Mouse (Mus musculus) E14TG2a.4 (cell line): Measurements from ENCODE around the gene Ascl3.
A peak's percentile ranks its signal among the peaks of the same experiment; 100 is the strongest.

Experiments
- H3K27me3 ChIP-seq: 2 replicates; pipeline ENCODE4 v1.6.1; 2014; ENCODE audit warnings: low read length, control low read depth; ENCODE audit not compliant: insufficient read depth
- H3K36me3 ChIP-seq: 2 replicates; pipeline ENCODE4 v1.6.1; 2014; ENCODE audit warnings: low read length, control low read depth; ENCODE audit not compliant: insufficient read depth
- H3K4me1 ChIP-seq: replicated peaks from 2 replicates; pipeline ENCODE4 v1.6.1; 2014; ENCODE audit warnings: low read depth, low read length, control low read depth
- H3K4me3 ChIP-seq: replicated peaks from 2 replicates; pipeline ENCODE4 v1.5.1; 2014; ENCODE audit warnings: mild to moderate bottlenecking, low read length
- H3K9me3 ChIP-seq: 2 replicates; pipeline ENCODE4 v1.6.1; 2014; ENCODE audit warnings: low read length, control low read depth
- CTCF ChIP-seq: conservative IDR thresholded peaks from 2 replicates; pipeline ENCODE4 v1.5.1; 2014; ENCODE audit warnings: low read length
- NANOG ChIP-seq: IDR thresholded peaks from 2 replicates; pipeline ENCODE4 v1.6.1; 2014; ENCODE audit warnings: borderline replicate concordance, low read length, mixed read lengths
- POU5F1 ChIP-seq: IDR thresholded peaks from 2 replicates; pipeline ENCODE4 v1.6.1; 2014; ENCODE audit warnings: low read length, borderline replicate concordance

Ascl3 gene

DNA sequence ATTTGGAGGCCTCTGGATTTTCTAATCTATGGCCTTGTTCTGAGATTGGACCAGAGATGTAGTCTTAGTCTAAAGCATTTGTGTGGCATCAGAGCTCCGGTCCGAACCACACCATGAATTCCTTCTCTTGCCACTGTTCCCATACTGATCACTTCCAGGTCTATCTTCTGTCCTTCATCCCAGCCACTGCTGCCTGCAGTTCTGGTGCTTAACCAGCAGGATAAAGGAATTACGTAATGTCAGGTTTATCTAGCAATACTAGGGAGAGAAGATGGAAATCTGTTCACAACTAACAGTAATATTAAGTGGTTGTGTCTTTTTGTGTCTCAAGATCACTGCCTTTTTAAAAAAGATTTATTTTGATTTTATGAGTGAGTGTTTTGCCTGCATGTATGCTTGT, 41.4 kb downstream of the Ascl3 start:
- no peak for TF ChIP-seq POU5F1
- TF ChIP-seq NANOG: no peak
- TF ChIP-seq CTCF: peak; percentile 61
- Histone ChIP-seq H3K27me3 (no peaks in the 10 kb centered on the region), H3K9me3 (no peaks in the 10 kb centered on the region), H3K4me1 (peaks cover 67% of the 10 kb centered on the region), H3K36me3 (no peaks in the 10 kb centered on the region), H3K4me3 (no peak overlapping the region)

DNA sequence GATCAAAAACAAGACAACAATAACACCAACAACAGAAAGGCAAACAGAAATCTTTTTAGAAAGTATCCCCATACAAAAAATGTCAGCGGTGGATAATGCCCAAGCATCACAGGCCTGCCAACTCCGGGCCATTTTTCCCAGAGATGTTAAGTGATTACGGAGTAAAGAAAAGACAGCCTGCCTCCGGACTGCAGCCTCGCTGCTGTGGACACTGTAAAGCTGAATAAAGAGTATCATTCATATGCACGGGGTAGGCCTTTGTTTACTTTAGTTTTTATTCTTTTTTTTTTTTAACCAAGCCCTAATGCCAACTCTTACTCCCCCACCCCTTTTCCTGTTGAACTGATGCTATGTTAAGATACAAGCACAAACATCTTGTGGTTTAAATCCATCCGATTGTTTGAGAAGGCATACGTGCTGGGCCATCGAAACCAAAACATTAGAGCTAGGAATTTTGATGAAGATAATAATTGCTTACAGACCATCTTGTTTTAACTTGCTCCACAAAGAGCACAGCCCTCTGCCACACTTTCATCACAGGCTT, 44.9 kb downstream of the Ascl3 start:
- H3K9me3 ChIP-seq: no peaks in the 10 kb centered on the region
- H3K4me3 ChIP-seq: no peak overlapping the region
- peaks cover 37% of the 10 kb centered on the region for H3K4me1 ChIP-seq
- no peaks in the 10 kb centered on the region for H3K36me3 ChIP-seq
- H3K27me3 ChIP-seq: no peaks in the 10 kb centered on the region
- no peak for TF ChIP-seq CTCF
- no peak for TF ChIP-seq POU5F1
- TF ChIP-seq NANOG: no peak

DNA sequence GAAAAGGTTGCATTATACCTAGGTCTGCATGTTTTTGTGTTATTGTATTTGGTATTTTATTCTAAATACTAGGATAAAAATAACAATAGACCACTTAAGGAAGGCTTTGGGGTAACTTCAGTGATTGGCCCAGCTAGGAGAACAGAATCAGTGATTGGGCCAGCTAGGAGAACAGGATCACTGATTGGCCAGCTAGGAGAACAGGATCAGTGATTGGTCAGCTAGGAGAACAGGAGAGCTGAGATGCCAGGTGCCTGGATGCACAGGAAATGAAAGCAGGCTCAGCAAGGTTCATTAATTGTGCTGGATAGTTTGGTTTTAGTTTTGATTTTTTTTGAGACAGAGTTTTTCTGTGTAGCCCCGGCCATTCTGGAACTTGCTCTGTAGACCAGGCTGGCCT, 50.6 kb downstream of the Ascl3 start:
- no peaks in the 10 kb centered on the region for H3K36me3 ChIP-seq
- TF ChIP-seq POU5F1 (no peak), NANOG (no peak), CTCF (no peak)
- H3K4me1 ChIP-seq: peaks cover 6% of the 10 kb centered on the region; the same call in 1 of the 2 replicates
- no peaks in the 10 kb centered on the region for H3K9me3 ChIP-seq
- no peaks in the 10 kb centered on the region for H3K27me3 ChIP-seq
- no peak overlapping the region for H3K4me3 ChIP-seq

DNA sequence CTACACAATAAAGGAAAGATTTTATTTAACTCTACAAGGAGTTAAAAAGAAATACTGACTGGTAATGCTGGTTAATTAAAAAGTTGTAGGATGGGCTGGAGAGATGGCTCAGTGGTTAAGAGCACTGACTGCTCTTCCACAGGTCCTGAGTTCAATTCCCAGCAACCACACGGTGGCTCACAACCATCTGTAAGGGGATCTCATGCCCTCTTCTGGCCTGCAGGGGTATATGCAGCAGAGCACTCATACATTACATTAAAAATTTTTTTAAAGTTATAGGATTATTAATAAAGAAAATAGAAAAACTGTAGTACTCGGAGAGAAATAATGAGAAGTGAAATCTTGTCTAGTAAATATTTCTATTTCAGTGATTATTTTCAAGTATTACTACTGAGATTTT, 51.2 kb downstream of the Ascl3 start:
- no peak overlapping the region for H3K4me3 ChIP-seq
- peaks cover 6% of the 10 kb centered on the region; the same call in 1 of the 2 replicates for H3K4me1 ChIP-seq
- 0 out of 2 replicates have a peak, but pooled peaks cover 2% of the 10 kb centered on the region for H3K36me3 ChIP-seq
- no peaks in the 10 kb centered on the region for H3K27me3 ChIP-seq
- no peak for TF ChIP-seq NANOG
- peak; percentile 40 for TF ChIP-seq CTCF
- TF ChIP-seq POU5F1: no peak
- no peaks in the 10 kb centered on the region for H3K9me3 ChIP-seq
